Mouse (Mus musculus): ENCODE results near the gene Slc16a7.

DNA sequence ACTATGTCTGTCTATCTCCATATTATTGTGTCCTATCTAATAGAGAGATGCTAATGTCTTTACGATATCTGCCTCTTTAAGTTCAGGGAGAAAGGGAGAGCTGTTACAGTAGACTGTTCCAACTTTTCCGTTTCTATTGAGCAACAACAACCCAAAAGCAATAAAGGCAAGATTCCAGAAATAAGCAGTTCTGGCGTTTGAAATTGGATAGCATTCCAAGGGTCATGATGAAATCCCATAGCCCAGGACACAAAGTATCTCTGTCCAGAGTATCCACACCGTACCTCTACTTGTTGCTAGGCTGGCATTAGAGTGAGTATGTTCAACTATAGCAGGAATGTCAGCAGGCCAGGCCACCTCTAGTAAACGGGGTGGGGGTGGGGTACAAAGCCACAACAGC, 13.7 kb downstream of the Slc16a7 start:
- no peak for TF ChIP-seq CTCF (IDR thresholded peaks at IDR 0.05; ENCODE audit: borderline replicate concordance, control insufficient read depth, extremely low read depth, insufficient read depth, low read length, poor library complexity)
- no peak for TF ChIP-seq POLR2A (IDR thresholded peaks at IDR 0.05; ENCODE audit: control insufficient read depth, extremely low read depth, insufficient read depth, low read length, poor library complexity)

All from thymus, adult 2 months (tissue).